Mouse (Mus musculus) activated CD4-positive, CD25-positive, alpha-beta regulatory T cell (primary cell): ENCODE data around the gene Sclt1. TPM values are rescaled to one million over a fixed set of nuclear protein-coding genes. Genes with fewer than 3 reads are reported as not detected.

ENCODE experiments used
- polyA plus RNA-seq, 2 experiments: library from polyadenylated mRNA; unstranded; fragments of 100-300 nt; shearing (Covaris generic); gene quantifications; one replicate each; pipeline ENCODE4 v1.2.1; 2017

Gene Sclt1
- polyA plus RNA-seq: 10 to 100 TPM in 1 of 2 experiments, 1 to 10 TPM in 1; 9.6 to 13.8 TPM

DNA sequence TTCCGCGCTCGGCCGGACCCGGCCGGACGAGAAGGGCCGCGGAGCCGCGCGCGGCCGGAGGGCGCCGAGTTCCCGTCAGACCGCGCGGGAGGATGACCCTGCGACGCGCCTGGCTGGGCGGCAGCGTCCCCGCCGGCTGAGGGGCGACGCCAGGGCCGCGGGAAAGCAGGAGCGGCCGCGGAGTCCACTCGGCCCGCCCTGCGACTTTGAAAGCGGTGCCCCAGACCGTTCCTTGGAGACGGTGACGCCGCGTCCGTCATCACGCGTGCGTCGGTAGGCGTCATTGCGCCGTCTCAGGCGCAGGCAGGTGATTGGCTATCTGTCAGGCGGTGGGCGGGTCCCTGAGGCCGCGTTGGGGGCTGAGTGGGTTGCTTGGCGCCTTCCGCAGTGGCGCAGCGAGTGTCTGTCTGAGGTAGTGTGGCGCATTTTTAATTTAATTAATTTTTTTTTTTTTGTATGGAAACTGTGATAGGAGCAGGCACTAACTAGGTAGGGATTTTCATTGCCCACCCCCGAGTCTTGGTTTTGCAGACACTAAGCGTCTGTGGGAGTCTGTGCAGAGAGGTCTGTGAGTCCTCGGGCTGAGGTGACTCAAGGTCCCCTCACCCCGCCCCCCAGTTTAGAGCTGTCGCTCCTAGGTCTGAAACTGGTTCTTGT lies at the start of gene Sclt1, which contains the start of gene D3Ertd751e:
Gene Sclt1 (minus strand): TSS at position 237 of the 657 bp plus-strand sequence.
Gene D3Ertd751e (plus strand): TSS at position 334 of the 657 bp plus-strand sequence.

Other genes starting within 250 kb of the Sclt1 start
- 10 to 100 TPM; 17.7 to 19.5 TPM for gene Jade1, start 186.8 kb downstream of the Sclt1 start, polyA plus RNA-seq
- 10 to 100 TPM in 1 of 2 experiments, 1 to 10 TPM in 1; 7.5 to 10.2 TPM for gene D3Ertd751e, start 97 bp upstream of the Sclt1 start, polyA plus RNA-seq